Mouse (Mus musculus) G1E-ER4 (cell line): ENCODE measurements around the gene Grid2. TPM values are rescaled to one million over a fixed set of nuclear protein-coding genes. Genes with fewer than 3 reads are reported as not detected.

Source experiments
- GATA1 ChIP-seq: IDR thresholded peaks from one replicate; pipeline ENCODE4 v1.8.0; 2012; ENCODE audit warnings: low read length, inconsistent platforms
- polyA plus RNA-seq: library from polyadenylated mRNA; stranded (reverse); fragments of >175 nt; gene quantifications from 2 replicates; pipeline ENCODE4 v1.2.3, GENCODE M21; 2012

The Grid2 gene
- polyA plus RNA-seq, 1 experiment, result 0.04 TPM

- TF ChIP-seq GATA1, result no peak
These were observed 260.3 kb downstream of the Grid2 start for GRCm38 (mm10) chr6:63515957-63516356.

- TF ChIP-seq GATA1, result no peak
These were observed 276.1 kb downstream of the Grid2 start for GRCm38 (mm10) chr6:63531751-63532150.

GRCm38 (mm10) chr6:63532901-63533300 lies 277.2 kb downstream of the Grid2 start:
- no peak for TF ChIP-seq GATA1

- no peak for TF ChIP-seq GATA1
These were observed 292.1 kb downstream of the Grid2 start for GRCm38 (mm10) chr6:63547741-63548140.

GRCm38 (mm10) chr6:63590681-63591080 lies 335.0 kb downstream of the Grid2 start:
- TF ChIP-seq GATA1, result no peak

GRCm38 (mm10) chr6:63609570-63609969 lies 353.9 kb downstream of the Grid2 start:
- TF ChIP-seq GATA1, result no peak

GRCm38 (mm10) chr6:63635970-63636369 lies 380.3 kb downstream of the Grid2 start:
- no peak for TF ChIP-seq GATA1

- no peak for TF ChIP-seq GATA1
These were observed 403.7 kb downstream of the Grid2 start for GRCm38 (mm10) chr6:63659423-63659822.

- TF ChIP-seq GATA1, result no peak
These were observed 430.0 kb downstream of the Grid2 start for GRCm38 (mm10) chr6:63685689-63686088.

- TF ChIP-seq GATA1, result no peak
These were observed 446.0 kb downstream of the Grid2 start for GRCm38 (mm10) chr6:63701684-63702083.

- no peak for TF ChIP-seq GATA1
These were observed 478.1 kb downstream of the Grid2 start for GRCm38 (mm10) chr6:63733740-63734139.

- no peak for TF ChIP-seq GATA1
These were observed 506.9 kb downstream of the Grid2 start for GRCm38 (mm10) chr6:63762535-63762934.

GRCm38 (mm10) chr6:63794679-63795078 lies 539.0 kb downstream of the Grid2 start:
- TF ChIP-seq GATA1, result no peak

- TF ChIP-seq GATA1, result no peak
These were observed 564.6 kb downstream of the Grid2 start for GRCm38 (mm10) chr6:63820236-63820635.

GRCm38 (mm10) chr6:63862628-63863027 lies 607.0 kb downstream of the Grid2 start:
- no peak for TF ChIP-seq GATA1

GRCm38 (mm10) chr6:63877088-63877764 lies 621.5 kb downstream of the Grid2 start:
- TF ChIP-seq GATA1, result no peak

- TF ChIP-seq GATA1, result no peak
These were observed 622.2 kb downstream of the Grid2 start for GRCm38 (mm10) chr6:63877765-63878345.
